Mouse (Mus musculus) MEL (cell line): Measurements from ENCODE around the gene Il31ra. TPM values are rescaled to one million over a fixed set of nuclear protein-coding genes. Genes with fewer than 3 reads are reported as not detected.
"Not testable (repeated sequence)": the region's sequence is repeated elsewhere in the genome, so short reads cannot be mapped to it uniquely, and the experiment has no call there.

Experiments
- DNase-seq: peaks from one replicate; pipeline ENCODE4 v3.0.0; 2011; ENCODE audit warnings: low read depth, low spot score
- H3K27ac ChIP-seq: 2 replicates; pipeline ENCODE4 v1.5.1; 2012; ENCODE audit warnings: low read depth, mild to moderate bottlenecking, control low read depth, low read length, moderate library complexity; ENCODE audit not compliant: control insufficient read depth
- H3K27me3 ChIP-seq, 2 experiments: fragments of 150-350 bp in 1 of 2; sonication (generic) in 1 of 2; 2 replicates each; pipeline ENCODE4 v1.6.1; 2012; ENCODE audit warnings: low read length in 2 of 2, mild to moderate bottlenecking in 2 of 2, improper control_type of control experiment in 1 of 2, moderate library complexity in 1 of 2; ENCODE audit not compliant: insufficient read depth in 2 of 2, control insufficient read depth in 1 of 2
- H3K36me3 ChIP-seq, 2 experiments: 2 replicates each; pipeline ENCODE4 v1.6.1; 2012 to 2014; ENCODE audit warnings: low read length in 2 of 2, improper control_type of control experiment in 1 of 2, inconsistent platforms in 1 of 2, mild to moderate bottlenecking in 1 of 2; ENCODE audit not compliant: insufficient read depth in 2 of 2, control insufficient read depth in 1 of 2
- H3K4me1 ChIP-seq, 2 experiments: fragments of 150-350 bp in 1 of 2; sonication (generic) in 1 of 2; 2 replicates each; pipeline ENCODE4 v1.6.1; 2012; ENCODE audit warnings: low read length in 2 of 2, improper control_type of control experiment in 1 of 2, mild to moderate bottlenecking in 1 of 2; ENCODE audit not compliant: insufficient read depth in 2 of 2, control insufficient read depth in 1 of 2
- H3K4me3 ChIP-seq, 2 experiments: fragments of 150-350 bp in 1 of 2; sonication (generic) in 1 of 2; 2 replicates each; pipeline ENCODE4 v1.5.1; 2012; ENCODE audit warnings: low read depth in 2 of 2, low read length in 2 of 2, mild to moderate bottlenecking in 2 of 2, moderate library complexity in 2 of 2, control low read depth in 1 of 2, improper control_type of control experiment in 1 of 2; ENCODE audit not compliant: control insufficient read depth in 1 of 2, insufficient read depth in 1 of 2
- H3K79me2 ChIP-seq: 2 replicates; pipeline ENCODE4 v1.6.1; 2012; ENCODE audit warnings: mild to moderate bottlenecking, low read length, moderate library complexity; ENCODE audit not compliant: control insufficient read depth, poor library complexity, insufficient read depth
- H3K9ac ChIP-seq: 2 replicates; pipeline ENCODE4 v1.6.1; 2012; ENCODE audit warnings: low read depth, mild to moderate bottlenecking, control low read depth, low read length, moderate library complexity; ENCODE audit not compliant: control insufficient read depth, poor library complexity, severe bottlenecking
- H3K9me3 ChIP-seq: fragments of 150-350 bp; sonication (generic); replicated peaks from 2 replicates; pipeline ENCODE4 v1.6.1; 2012; ENCODE audit warnings: mild to moderate bottlenecking, low read length, improper control_type of control experiment, moderate library complexity; ENCODE audit not compliant: insufficient read depth
- EP300 ChIP-seq, 2 experiments: IDR thresholded peaks; 2 replicates each; pipeline ENCODE4 v1.6.1; 2011; ENCODE audit warnings: improper control_type of control experiment in 2 of 2, low read length in 2 of 2, low read depth in 1 of 2, mild to moderate bottlenecking in 1 of 2
- ETS1 ChIP-seq: IDR thresholded peaks from 2 replicates; pipeline ENCODE4 v1.6.1; 2012; ENCODE audit warnings: low read depth, mild to moderate bottlenecking, inconsistent platforms, low read length, improper control_type of control experiment, moderate library complexity
- GABPA ChIP-seq: IDR thresholded peaks from 2 replicates; pipeline ENCODE4 v1.6.1; 2012; ENCODE audit warnings: low read depth, mild to moderate bottlenecking, inconsistent platforms, low read length, improper control_type of control experiment, moderate library complexity
- GATA1 ChIP-seq: IDR thresholded peaks from 2 replicates; pipeline ENCODE4 v1.6.1; 2011; ENCODE audit warnings: low read depth, low read length, improper control_type of control experiment
- KAT2A ChIP-seq: conservative IDR thresholded peaks from 2 replicates; pipeline ENCODE4 v1.6.1; 2012; ENCODE audit warnings: low read depth, low read length, improper control_type of control experiment, inconsistent platforms
- MAZ ChIP-seq: IDR thresholded peaks from 2 replicates; pipeline ENCODE4 v1.6.1; 2012; ENCODE audit warnings: low read depth, mild to moderate bottlenecking, inconsistent platforms, low read length, improper control_type of control experiment
- MYC ChIP-seq: IDR thresholded peaks from 2 replicates; pipeline ENCODE4 v1.6.1; 2011; ENCODE audit warnings: low read depth, mild to moderate bottlenecking, low read length, improper control_type of control experiment, moderate library complexity
- RAD21 ChIP-seq: IDR thresholded peaks from 2 replicates; pipeline ENCODE4 v1.6.1; 2011; ENCODE audit warnings: mild to moderate bottlenecking, low read depth, low read length, improper control_type of control experiment
- SIN3A ChIP-seq: IDR thresholded peaks from 2 replicates; pipeline ENCODE4 v1.6.1; 2012; ENCODE audit warnings: low read length, improper control_type of control experiment, inconsistent platforms
- SMC3 ChIP-seq: IDR thresholded peaks from 2 replicates; pipeline ENCODE4 v1.6.1; 2011; ENCODE audit warnings: low read depth, low read length, improper control_type of control experiment
- TBP ChIP-seq: IDR thresholded peaks from 2 replicates; pipeline ENCODE4 v1.8.0; 2011; ENCODE audit warnings: low read depth, low read length, improper control_type of control experiment
- TCF12 ChIP-seq: IDR thresholded peaks from 2 replicates; pipeline ENCODE4 v1.6.1; 2014; ENCODE audit warnings: low read depth, mild to moderate bottlenecking, inconsistent platforms, low read length, improper control_type of control experiment, moderate library complexity
- ZMIZ1 ChIP-seq: IDR thresholded peaks from 2 replicates; pipeline ENCODE4 v1.6.1; 2012; ENCODE audit warnings: low read depth, mild to moderate bottlenecking, inconsistent platforms, low read length, improper control_type of control experiment, moderate library complexity
- ZNF384 ChIP-seq: IDR thresholded peaks from 2 replicates; pipeline ENCODE4 v1.6.1; 2012; ENCODE audit warnings: low read depth, mild to moderate bottlenecking, inconsistent platforms, low read length, improper control_type of control experiment
- polyA plus RNA-seq, 2 experiments: library from polyadenylated mRNA; stranded (reverse) in 1 of 2; unstranded in 1 of 2; fragments of >175 nt in 1 of 2; fragments of >200 nt in 1 of 2; gene quantifications; 2 replicates each; pipeline versions ENCODE4 v1.2.1 to v1.2.4; 2012; ENCODE audit warnings: low replicate concordance in 2 of 2, low read depth in 1 of 2; ENCODE audit not compliant: insufficient read length in 2 of 2, insufficient read depth in 1 of 2, missing spikeins in 1 of 2
- total RNA-seq: library from RNA; depleted of rRNA; stranded (reverse); fragments of 300-350 nt; gene quantifications from 2 replicates; pipeline ENCODE4 v1.2.3, GENCODE M21; 2012

Gene Il31ra
- total and polyA plus RNA-seq, 3 experiments, result 2.1 to 2.2 TPM; not detected in 1

GRCm38 (mm10) chr13:112580590-112581320 lies 13.4 kb downstream of the Il31ra start:
- peak overlapping the region; percentile 49; the same call in 1 of the 2 replicates for H3K27ac ChIP-seq
- no peaks in the 10 kb centered on the region for H3K27me3 ChIP-seq
- H3K9me3 ChIP-seq, result no peaks in the 10 kb centered on the region
- H3K9ac ChIP-seq, result peak overlapping the region; percentile 28; the same call in 1 of the 2 replicates
- H3K79me2 ChIP-seq, result no peaks in the 10 kb centered on the region
- DNase-seq, result peak; percentile 34
- no peak overlapping the region for H3K4me3 ChIP-seq
- H3K4me1 ChIP-seq, result peaks cover 9 to 19% of the 10 kb centered on the region in 2 experiments
- H3K36me3 ChIP-seq, result peaks cover 0 to 25% of the 10 kb centered on the region in 2 experiments; a peak in 2 of 4 replicates
- TF ChIP-seq ZMIZ1 (no peak), EP300 (IDR thresholded peaks at IDR 0.05; ENCODE audit: low read depth in 1 of 2, low read length in 2 of 2) (peak; percentile 35 to 72; a peak in 3 of 4 replicates), ZNF384 (no peak), MYC (no peak), ETS1 (peak; percentile 43; the same call in 1 of the 2 replicates), GATA1 (peak; percentile 53), MAZ (no peak), KAT2A (no peak), SMC3 (no peak), SIN3A (0 out of 2 replicates have a peak, but pooled peaks have one; percentile 27), TCF12 (0 out of 2 replicates have a peak, but pooled peaks have one; percentile 14), GABPA (no peak), RAD21 (no peak), TBP (no peak)

DNA sequence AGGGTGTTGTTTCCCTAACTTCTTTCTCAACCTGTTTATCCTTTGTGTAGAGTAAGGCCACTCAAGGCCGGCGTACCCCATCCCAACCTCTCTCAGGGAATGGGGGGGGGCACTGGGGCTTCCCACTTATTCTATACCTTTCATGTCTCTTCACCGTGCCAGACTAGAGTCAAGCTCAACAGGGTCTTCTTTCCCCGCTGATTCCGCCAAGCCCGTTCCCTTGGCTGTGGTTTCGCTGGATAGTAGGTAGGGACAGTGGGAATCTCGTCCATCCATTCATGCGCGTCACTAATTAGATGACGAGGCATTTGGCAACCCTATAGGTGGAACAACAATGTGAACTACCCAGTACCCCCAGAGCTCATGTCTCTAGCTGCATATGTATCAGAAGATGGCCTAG lies 16.1 kb downstream of the Il31ra start:
- DNase-seq, H3K79me2 ChIP-seq: not testable (repeated sequence)
- peaks cover 0 to 11% of the 10 kb centered on the region in 2 experiments; a peak in 2 of 4 replicates for H3K36me3 ChIP-seq

More for the DNA sequence above, 16.1 kb downstream of the Il31ra start:
- not testable (repeated sequence) for H3K27ac ChIP-seq, H3K9ac ChIP-seq, H3K9me3 ChIP-seq, H3K27me3 ChIP-seq, H3K4me3 ChIP-seq
- H3K4me1 ChIP-seq, result peaks cover 4 to 11% of the 10 kb centered on the region in 2 experiments
